Mouse (Mus musculus): ENCODE measurements around the gene Smg7. TPM values are rescaled to one million over a fixed set of nuclear protein-coding genes. Genes with fewer than 3 reads are reported as not detected.

Gene Smg7
- total and polyA plus RNA-seq, 2 experiments: 13.8 to 21.8 TPM

GRCm38 (mm10) chr1:152820911-152821695 is 81.3 kb downstream of the Smg7 start:
- H3K27me3 ChIP-seq (ENCODE audit: control insufficient read depth, insufficient read depth, low read length): no peaks in the 10 kb centered on the region
- no peak for TF ChIP-seq CTCF (IDR thresholded peaks at IDR 0.05; ENCODE audit: low read depth, low read length)
- no peak for TF ChIP-seq POLR2A (IDR thresholded peaks at IDR 0.05; ENCODE audit: extremely low read depth, insufficient read depth, low read length)
- H3K4me1 ChIP-seq (ENCODE audit: control insufficient read depth, insufficient read depth, low read length): 0 out of 2 replicates have a peak, but pooled peaks cover 1% of the 10 kb centered on the region
- WGBS: 76% methylated on average over 7 of the region's 7 CpGs
- no peak overlapping the region for H3K9ac ChIP-seq (ENCODE audit: low read depth, low read length)
- H3K79me2 ChIP-seq (ENCODE audit: control insufficient read depth, insufficient read depth, low read length): no peaks in the 10 kb centered on the region
- H3K27ac ChIP-seq (replicated peaks; ENCODE audit: insufficient read depth, low read depth, low read length): no peak overlapping the region
- H3K4me3 ChIP-seq (ENCODE audit: insufficient read depth, low read depth, low read length): no peak overlapping the region
- no peaks in the 10 kb centered on the region for H3K36me3 ChIP-seq (ENCODE audit: control insufficient read depth, insufficient read depth, low read length)
- DNase-seq (ENCODE audit: extremely low read depth, low read depth, low spot score): peak; percentile 50

GRCm38 (mm10) chr1:152819558-152819957 is 82.9 kb downstream of the Smg7 start:
- no peak for DNase-seq (ENCODE audit: extremely low read depth, low read depth, low spot score)
- Histone ChIP-seq H3K4me1 (ENCODE audit: control insufficient read depth, insufficient read depth, low read length) (0 out of 2 replicates have a peak, but pooled peaks cover 1% of the 10 kb centered on the region), H3K79me2 (ENCODE audit: control insufficient read depth, insufficient read depth, low read length) (no peaks in the 10 kb centered on the region), H3K9ac (ENCODE audit: low read depth, low read length) (no peak overlapping the region), H3K36me3 (ENCODE audit: control insufficient read depth, insufficient read depth, low read length) (no peaks in the 10 kb centered on the region), H3K27me3 (ENCODE audit: control insufficient read depth, insufficient read depth, low read length) (no peaks in the 10 kb centered on the region), H3K27ac (replicated peaks; ENCODE audit: insufficient read depth, low read depth, low read length) (no peak overlapping the region), H3K4me3 (ENCODE audit: insufficient read depth, low read depth, low read length) (no peak overlapping the region)
- TF ChIP-seq CTCF (IDR thresholded peaks at IDR 0.05; ENCODE audit: low read depth, low read length) (no peak), POLR2A (IDR thresholded peaks at IDR 0.05; ENCODE audit: extremely low read depth, insufficient read depth, low read length) (no peak)
- WGBS: 90% methylated on average over 6 of the region's 6 CpGs

GRCm38 (mm10) chr1:152817794-152818193 is 84.7 kb downstream of the Smg7 start:
- no peak for DNase-seq (ENCODE audit: extremely low read depth, low read depth, low spot score)
- no peak overlapping the region for H3K27ac ChIP-seq (replicated peaks; ENCODE audit: insufficient read depth, low read depth, low read length)
- TF ChIP-seq CTCF (IDR thresholded peaks at IDR 0.05; ENCODE audit: low read depth, low read length) (no peak), POLR2A (IDR thresholded peaks at IDR 0.05; ENCODE audit: extremely low read depth, insufficient read depth, low read length) (no peak)
- 0 out of 2 replicates have a peak, but pooled peaks cover 1% of the 10 kb centered on the region for H3K4me1 ChIP-seq (ENCODE audit: control insufficient read depth, insufficient read depth, low read length)
- no peaks in the 10 kb centered on the region for H3K79me2 ChIP-seq (ENCODE audit: control insufficient read depth, insufficient read depth, low read length)
- H3K36me3 ChIP-seq (ENCODE audit: control insufficient read depth, insufficient read depth, low read length): no peaks in the 10 kb centered on the region
- H3K27me3 ChIP-seq (ENCODE audit: control insufficient read depth, insufficient read depth, low read length): no peaks in the 10 kb centered on the region
- WGBS: 60% methylated on average over 10 of the region's 10 CpGs
- H3K9ac ChIP-seq (ENCODE audit: low read depth, low read length): no peak overlapping the region
- no peak overlapping the region for H3K4me3 ChIP-seq (ENCODE audit: insufficient read depth, low read depth, low read length)

- Histone ChIP-seq H3K79me2 (ENCODE audit: control insufficient read depth, insufficient read depth, low read length) (no peaks in the 10 kb centered on the region), H3K9ac (ENCODE audit: low read depth, low read length) (no peak overlapping the region), H3K27ac (replicated peaks; ENCODE audit: insufficient read depth, low read depth, low read length) (no peak overlapping the region), H3K36me3 (ENCODE audit: control insufficient read depth, insufficient read depth, low read length) (no peaks in the 10 kb centered on the region), H3K27me3 (ENCODE audit: control insufficient read depth, insufficient read depth, low read length) (no peaks in the 10 kb centered on the region), H3K4me3 (ENCODE audit: insufficient read depth, low read depth, low read length) (no peak overlapping the region), H3K4me1 (ENCODE audit: control insufficient read depth, insufficient read depth, low read length) (0 out of 2 replicates have a peak, but pooled peaks cover 1% of the 10 kb centered on the region)
- peak; percentile 53 for DNase-seq (ENCODE audit: extremely low read depth, low read depth, low spot score)
- WGBS: 45% methylated on average over 12 of the region's 12 CpGs
- TF ChIP-seq POLR2A (IDR thresholded peaks at IDR 0.05; ENCODE audit: extremely low read depth, insufficient read depth, low read length) (no peak), CTCF (IDR thresholded peaks at IDR 0.05; ENCODE audit: low read depth, low read length) (no peak)
Observed at GRCm38 (mm10) chr1:152817027-152817769, 85.2 kb downstream of the Smg7 start.

DNA sequence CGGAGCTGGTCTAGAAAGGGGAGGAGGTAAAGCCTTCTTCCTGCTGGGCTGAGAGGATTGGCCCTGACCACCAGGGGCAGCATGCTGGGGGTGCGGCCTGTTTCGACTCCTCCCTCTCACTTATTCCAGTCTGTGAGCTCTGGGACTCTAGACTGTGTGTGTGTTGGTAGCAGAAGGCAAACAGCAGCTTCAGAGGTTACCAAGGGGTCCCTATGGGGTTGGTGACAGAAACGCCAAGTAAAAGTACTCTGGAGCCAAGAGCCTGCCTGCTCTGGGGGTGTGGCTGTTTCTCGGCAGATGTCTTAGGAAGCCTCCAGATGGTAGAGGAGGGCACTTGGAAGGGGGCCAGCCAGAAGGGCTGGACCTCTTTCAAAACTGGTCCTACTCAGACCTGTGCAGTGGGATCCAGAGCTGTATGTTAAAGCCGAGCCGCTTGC is 87.2 kb downstream of the Smg7 start:
- no peak overlapping the region for H3K27ac ChIP-seq (replicated peaks; ENCODE audit: insufficient read depth, low read depth, low read length)
- no peak overlapping the region for H3K9ac ChIP-seq (ENCODE audit: low read depth, low read length)
- WGBS: 50% methylated on average over 7 of the region's 7 CpGs
- peak; percentile 32 for TF ChIP-seq CTCF (IDR thresholded peaks at IDR 0.05; ENCODE audit: low read depth, low read length)
- TF ChIP-seq POLR2A (IDR thresholded peaks at IDR 0.05; ENCODE audit: extremely low read depth, insufficient read depth, low read length): no peak
- H3K4me1 ChIP-seq (ENCODE audit: control insufficient read depth, insufficient read depth, low read length): 0 out of 2 replicates have a peak, but pooled peaks cover 1% of the 10 kb centered on the region
- H3K79me2 ChIP-seq (ENCODE audit: control insufficient read depth, insufficient read depth, low read length): no peaks in the 10 kb centered on the region
- H3K36me3 ChIP-seq (ENCODE audit: control insufficient read depth, insufficient read depth, low read length): no peaks in the 10 kb centered on the region
- no peaks in the 10 kb centered on the region for H3K27me3 ChIP-seq (ENCODE audit: control insufficient read depth, insufficient read depth, low read length)
- DNase-seq (ENCODE audit: extremely low read depth, low read depth, low spot score): no peak
- no peak overlapping the region for H3K4me3 ChIP-seq (ENCODE audit: insufficient read depth, low read depth, low read length)
